Mouse (Mus musculus): ENCODE measurements around the gene Tmem100. TPM values are rescaled to one million over a fixed set of nuclear protein-coding genes. Genes with fewer than 3 reads are reported as not detected.

The Tmem100 gene
- polyA plus RNA-seq (2016; fragmentation: Nextera tagmentation; extraction: Ambion mirVana) = 7.1 and 8.7 TPM in 2 replicates

DNA sequence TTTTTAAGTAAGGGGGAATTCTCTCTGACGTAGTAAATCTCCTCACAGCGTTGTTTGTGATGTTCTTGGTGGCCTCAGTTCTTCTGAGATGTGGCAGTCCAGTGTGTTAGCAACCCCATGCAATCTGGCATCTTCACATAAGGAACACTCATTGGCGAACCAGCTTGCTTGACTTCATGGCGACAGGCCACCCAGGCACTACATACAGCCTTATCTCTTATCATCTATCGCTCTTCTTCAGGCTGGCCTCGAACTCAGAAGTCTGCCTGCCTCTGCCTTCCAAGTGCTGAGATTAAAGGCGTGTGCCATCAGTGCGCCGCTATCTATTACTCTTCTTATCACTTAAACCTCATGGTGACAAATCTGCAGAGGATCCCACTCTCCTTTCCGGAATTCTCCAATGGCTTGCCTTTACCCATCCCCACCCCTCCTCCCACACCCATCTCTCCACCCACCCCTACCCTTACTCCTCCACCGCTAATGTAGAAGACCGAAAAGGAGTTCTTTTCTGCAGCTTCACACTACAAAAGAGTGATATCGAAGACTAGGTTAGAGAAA lies at the start of gene Tmem100:
Gene Tmem100 (plus strand): TSS at position 508 of the 558 bp plus-strand sequence.
- no peaks in the 10 kb centered on the region for H3K9me3 ChIP-seq (replicated peaks)
- no peak for DNase-seq (ENCODE audit: low spot score)
- 45% methylated on average over 13 of the region's 13 CpGs for WGBS
- H3K27ac ChIP-seq = peak within 1 kb of the TSS; percentile 43; the same call in 1 of the 2 replicates
- peaks cover 33% of the 10 kb centered on the region for H3K27me3 ChIP-seq (ENCODE audit: low read depth, poor library complexity, severe bottlenecking)
- H3K36me3 ChIP-seq = peaks cover under 1% of the 10 kb centered on the region; the same call in 1 of the 2 replicates
- H3K4me3 ChIP-seq = peak within 1 kb of the TSS; percentile 48
- H3K4me1 ChIP-seq = peaks cover 56% of the 10 kb centered on the region

GRCm38 (mm10) chr11:89982918-89983317 lies 47.2 kb upstream of the Tmem100 start:
- H3K36me3 ChIP-seq = no peaks in the 10 kb centered on the region; the same call in none of the 2 replicates
- no peak for DNase-seq (ENCODE audit: low spot score)
- H3K4me1 ChIP-seq = peaks cover 7% of the 10 kb centered on the region
- no peaks in the 10 kb centered on the region for H3K9me3 ChIP-seq (replicated peaks)
- no peaks in the 10 kb centered on the region for H3K27me3 ChIP-seq (ENCODE audit: low read depth, poor library complexity, severe bottlenecking)
- WGBS = 84% methylated on average over 2 of the region's 2 CpGs
- no peak overlapping the region for H3K4me3 ChIP-seq
- no peak overlapping the region for H3K27ac ChIP-seq

- no peaks in the 10 kb centered on the region for H3K9me3 ChIP-seq (replicated peaks)
- no peak for DNase-seq (ENCODE audit: low spot score)
- no peak overlapping the region for H3K27ac ChIP-seq
- no peaks in the 10 kb centered on the region; the same call in none of the 2 replicates for H3K36me3 ChIP-seq
- no peaks in the 10 kb centered on the region for H3K27me3 ChIP-seq (ENCODE audit: low read depth, poor library complexity, severe bottlenecking)
- H3K4me3 ChIP-seq = no peak overlapping the region
- 94% methylated on average over 5 of the region's 5 CpGs for WGBS
- no peaks in the 10 kb centered on the region for H3K4me1 ChIP-seq
Measured at GRCm38 (mm10) chr11:89984436-89984835, 45.7 kb upstream of the Tmem100 start.

GRCm38 (mm10) chr11:89985200-89986187 lies 44.7 kb upstream of the Tmem100 start:
- no peak overlapping the region for H3K27ac ChIP-seq
- WGBS = 81% methylated on average over 10 of the region's 10 CpGs
- no peak for DNase-seq (ENCODE audit: low spot score)
- H3K9me3 ChIP-seq (replicated peaks) = no peaks in the 10 kb centered on the region
- no peak overlapping the region for H3K4me3 ChIP-seq
- H3K27me3 ChIP-seq (ENCODE audit: low read depth, poor library complexity, severe bottlenecking) = no peaks in the 10 kb centered on the region
- H3K36me3 ChIP-seq = no peaks in the 10 kb centered on the region; the same call in none of the 2 replicates
- H3K4me1 ChIP-seq = no peaks in the 10 kb centered on the region

GRCm38 (mm10) chr11:89986516-89986915 lies 43.6 kb upstream of the Tmem100 start:
- no peak overlapping the region for H3K4me3 ChIP-seq
- H3K27me3 ChIP-seq (ENCODE audit: low read depth, poor library complexity, severe bottlenecking) = no peaks in the 10 kb centered on the region
- H3K9me3 ChIP-seq (replicated peaks) = no peaks in the 10 kb centered on the region
- H3K4me1 ChIP-seq = no peaks in the 10 kb centered on the region
- H3K27ac ChIP-seq = no peak overlapping the region
- no peak for DNase-seq (ENCODE audit: low spot score)
- H3K36me3 ChIP-seq = no peaks in the 10 kb centered on the region; the same call in none of the 2 replicates
- WGBS = 93% methylated on average over 8 of the region's 8 CpGs

GRCm38 (mm10) chr11:89988936-89989589 lies 41.1 kb upstream of the Tmem100 start:
- Histone ChIP-seq H3K4me1 (no peaks in the 10 kb centered on the region), H3K27ac (peak overlapping the region; percentile 50), H3K4me3 (no peak overlapping the region), H3K9me3 (replicated peaks) (no peaks in the 10 kb centered on the region), H3K36me3 (no peaks in the 10 kb centered on the region; the same call in none of the 2 replicates), H3K27me3 (ENCODE audit: low read depth, poor library complexity, severe bottlenecking) (no peaks in the 10 kb centered on the region)
- DNase-seq (ENCODE audit: low spot score) = peak; percentile 85
- WGBS = 28% methylated on average over 8 of the region's 8 CpGs

DNA sequence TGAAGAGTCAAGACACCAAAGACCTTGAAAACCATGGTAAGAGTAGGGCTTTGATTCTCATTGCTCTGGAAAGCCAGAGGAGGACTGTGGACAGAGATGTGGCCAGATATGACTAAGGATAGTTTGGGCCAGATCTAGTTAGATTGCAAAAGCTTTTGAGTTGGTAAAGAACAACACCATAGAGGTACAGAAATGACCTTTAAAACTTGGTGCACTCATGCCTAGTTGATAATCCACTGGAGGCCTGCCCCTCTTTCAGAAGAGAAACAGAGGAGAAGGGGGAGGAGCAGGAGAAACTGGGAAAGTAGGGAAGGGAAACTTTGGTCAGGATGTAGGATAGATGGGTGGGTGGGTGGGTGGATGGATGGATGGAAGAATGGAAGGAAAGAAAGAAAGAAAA lies 38.5 kb upstream of the Tmem100 start:
- no peak overlapping the region for H3K4me3 ChIP-seq
- no peaks in the 10 kb centered on the region for H3K27me3 ChIP-seq (ENCODE audit: low read depth, poor library complexity, severe bottlenecking)
- no peaks in the 10 kb centered on the region for H3K4me1 ChIP-seq
- H3K9me3 ChIP-seq (replicated peaks) = no peaks in the 10 kb centered on the region
- H3K36me3 ChIP-seq = no peaks in the 10 kb centered on the region
- H3K27ac ChIP-seq = no peak overlapping the region
- DNase-seq (ENCODE audit: low spot score) = no peak

DNA sequence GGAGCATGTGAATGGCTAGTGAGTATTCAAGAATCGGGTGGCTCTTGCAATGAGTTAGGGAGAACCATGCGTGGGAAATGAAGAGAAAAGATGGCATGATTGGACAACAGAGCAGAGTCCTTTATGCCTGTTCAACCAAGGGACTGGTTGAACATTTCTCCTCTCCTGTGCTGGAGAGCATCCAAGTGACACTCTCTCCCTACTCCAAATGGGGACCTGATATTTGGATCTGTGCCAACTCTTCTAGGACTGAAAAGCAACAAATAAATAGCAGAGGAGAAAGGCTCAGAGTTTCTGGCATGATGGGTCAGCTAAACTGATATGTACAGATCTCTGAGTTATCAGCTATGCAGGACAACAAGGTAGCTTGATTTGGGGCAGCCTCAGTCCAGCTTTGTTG lies 35.4 kb upstream of the Tmem100 start:
- Histone ChIP-seq H3K9me3 (replicated peaks) (no peaks in the 10 kb centered on the region), H3K27me3 (ENCODE audit: low read depth, poor library complexity, severe bottlenecking) (no peaks in the 10 kb centered on the region), H3K4me1 (no peaks in the 10 kb centered on the region), H3K36me3 (no peaks in the 10 kb centered on the region), H3K27ac (no peak overlapping the region), H3K4me3 (no peak overlapping the region)
- DNase-seq (ENCODE audit: low spot score) = no peak
- WGBS = 90% methylated on average over 2 of the region's 2 CpGs

GRCm38 (mm10) chr11:89995596-89995995 lies 34.6 kb upstream of the Tmem100 start:
- 90% methylated on average over 5 of the region's 5 CpGs for WGBS
- no peak for DNase-seq (ENCODE audit: low spot score)
- H3K4me1 ChIP-seq = no peaks in the 10 kb centered on the region
- no peaks in the 10 kb centered on the region for H3K27me3 ChIP-seq (ENCODE audit: low read depth, poor library complexity, severe bottlenecking)
- no peak overlapping the region for H3K27ac ChIP-seq
- H3K36me3 ChIP-seq = no peaks in the 10 kb centered on the region
- H3K4me3 ChIP-seq = no peak overlapping the region
- H3K9me3 ChIP-seq (replicated peaks) = no peaks in the 10 kb centered on the region

- Histone ChIP-seq H3K27ac (no peak overlapping the region), H3K27me3 (ENCODE audit: low read depth, poor library complexity, severe bottlenecking) (no peaks in the 10 kb centered on the region), H3K4me3 (no peak overlapping the region), H3K9me3 (replicated peaks) (no peaks in the 10 kb centered on the region), H3K4me1 (no peaks in the 10 kb centered on the region), H3K36me3 (no peaks in the 10 kb centered on the region)
- 85% methylated on average over 4 of the region's 4 CpGs for WGBS
- no peak for DNase-seq (ENCODE audit: low spot score)
Measured at GRCm38 (mm10) chr11:89996406-89996805, 33.7 kb upstream of the Tmem100 start.

- no peak overlapping the region for H3K4me3 ChIP-seq
- no peaks in the 10 kb centered on the region for H3K27me3 ChIP-seq (ENCODE audit: low read depth, poor library complexity, severe bottlenecking)
- no peak for DNase-seq (ENCODE audit: low spot score)
- 97% methylated on average over 7 of the region's 7 CpGs for WGBS
- H3K4me1 ChIP-seq = peaks cover under 1% of the 10 kb centered on the region; the same call in 1 of the 2 replicates
- H3K36me3 ChIP-seq = no peaks in the 10 kb centered on the region
- no peak overlapping the region for H3K27ac ChIP-seq
- H3K9me3 ChIP-seq (replicated peaks) = no peaks in the 10 kb centered on the region
Measured at GRCm38 (mm10) chr11:89996856-89997255, 33.3 kb upstream of the Tmem100 start.

DNA sequence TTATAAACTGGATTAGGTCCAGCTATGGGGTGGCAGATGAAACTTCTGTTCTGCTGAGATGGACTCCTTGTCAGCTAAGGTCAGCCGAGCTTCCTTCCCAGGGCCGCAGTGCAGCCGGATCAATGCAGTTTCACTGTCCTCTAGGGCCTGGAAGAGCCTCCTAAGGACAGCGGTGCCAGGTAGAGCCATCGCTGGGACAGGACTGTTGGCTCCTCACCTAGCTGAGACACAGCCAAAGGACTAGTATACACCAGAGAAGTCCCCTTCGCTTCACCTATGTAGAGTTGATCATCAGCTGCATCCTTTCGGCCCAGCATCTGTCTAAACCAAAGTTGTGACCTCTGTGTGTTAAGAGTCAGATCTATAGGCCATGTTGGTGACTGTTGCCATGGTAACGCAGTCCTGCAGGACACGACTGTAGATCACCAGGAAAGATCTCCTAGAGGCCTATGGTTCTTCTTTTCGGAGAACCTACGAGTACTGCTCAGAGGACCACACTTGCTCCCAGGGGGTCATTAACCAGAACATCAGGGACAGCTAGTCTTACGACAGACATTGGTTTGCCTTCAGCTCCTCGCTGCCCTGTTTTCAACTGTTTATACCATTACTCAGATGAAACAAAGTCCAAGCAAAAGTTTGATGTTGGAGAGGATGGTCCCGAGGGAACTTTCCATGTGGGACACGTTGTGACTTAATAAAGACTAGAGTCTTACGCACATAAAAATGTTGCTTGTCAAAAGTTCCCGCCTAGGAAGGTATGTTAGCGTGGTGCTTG lies 31.0 kb upstream of the Tmem100 start:
- Histone ChIP-seq H3K36me3 (no peaks in the 10 kb centered on the region), H3K4me1 (peaks cover 12% of the 10 kb centered on the region; the same call in 1 of the 2 replicates), H3K4me3 (no peak overlapping the region), H3K9me3 (replicated peaks) (no peaks in the 10 kb centered on the region), H3K27ac (no peak overlapping the region), H3K27me3 (ENCODE audit: low read depth, poor library complexity, severe bottlenecking) (no peaks in the 10 kb centered on the region)
- 93% methylated on average over 18 of the region's 18 CpGs for WGBS
- no peak for DNase-seq (ENCODE audit: low spot score)

All from limb, embryonic 10.5 days (tissue).